Mouse (Mus musculus) midbrain, embryonic 11.5 days (tissue): ENCODE data around the gene Slc1a4. TPM values are rescaled to one million over a fixed set of nuclear protein-coding genes. Genes with fewer than 3 reads are reported as not detected.

Experiments used
- polyA plus RNA-seq: library from polyadenylated mRNA; unstranded; fragments of >200 nt; fragmentation: Nextera tagmentation; extraction: Ambion mirVana; gene quantifications from 2 replicates; pipeline ENCODE4 v1.2.1, GENCODE M21; 2014

Slc1a4 gene
- polyA plus RNA-seq, 1 experiment from 2014 or later = 20.2 TPM

Other genes with a start within 250 kb of the Slc1a4 start
- 75.9 and 87.4 TPM in 2 replicates for gene Actr2, start 219.8 kb downstream of the Slc1a4 start, polyA plus RNA-seq
- gene Rab1a, start 131.3 kb downstream of the Slc1a4 start, polyA plus RNA-seq = 248 and 272 TPM in 2 replicates
- gene Cep68, start 83.3 kb downstream of the Slc1a4 start, polyA plus RNA-seq = 29.4 TPM in 2 replicates
- gene Sertad2, start 210.5 kb upstream of the Slc1a4 start, polyA plus RNA-seq = 19.3 and 19.4 TPM in 2 replicates